Mouse (Mus musculus) embryo, embryonic 11.5 days (tissue): ENCODE results near the gene Nploc4.

Experiments
- DNase-seq: peaks from one replicate; pipeline ENCODE4 v3.0.0-alpha.2; 2012; ENCODE audit warnings: low read depth, low spot score

The Nploc4 gene

DNA sequence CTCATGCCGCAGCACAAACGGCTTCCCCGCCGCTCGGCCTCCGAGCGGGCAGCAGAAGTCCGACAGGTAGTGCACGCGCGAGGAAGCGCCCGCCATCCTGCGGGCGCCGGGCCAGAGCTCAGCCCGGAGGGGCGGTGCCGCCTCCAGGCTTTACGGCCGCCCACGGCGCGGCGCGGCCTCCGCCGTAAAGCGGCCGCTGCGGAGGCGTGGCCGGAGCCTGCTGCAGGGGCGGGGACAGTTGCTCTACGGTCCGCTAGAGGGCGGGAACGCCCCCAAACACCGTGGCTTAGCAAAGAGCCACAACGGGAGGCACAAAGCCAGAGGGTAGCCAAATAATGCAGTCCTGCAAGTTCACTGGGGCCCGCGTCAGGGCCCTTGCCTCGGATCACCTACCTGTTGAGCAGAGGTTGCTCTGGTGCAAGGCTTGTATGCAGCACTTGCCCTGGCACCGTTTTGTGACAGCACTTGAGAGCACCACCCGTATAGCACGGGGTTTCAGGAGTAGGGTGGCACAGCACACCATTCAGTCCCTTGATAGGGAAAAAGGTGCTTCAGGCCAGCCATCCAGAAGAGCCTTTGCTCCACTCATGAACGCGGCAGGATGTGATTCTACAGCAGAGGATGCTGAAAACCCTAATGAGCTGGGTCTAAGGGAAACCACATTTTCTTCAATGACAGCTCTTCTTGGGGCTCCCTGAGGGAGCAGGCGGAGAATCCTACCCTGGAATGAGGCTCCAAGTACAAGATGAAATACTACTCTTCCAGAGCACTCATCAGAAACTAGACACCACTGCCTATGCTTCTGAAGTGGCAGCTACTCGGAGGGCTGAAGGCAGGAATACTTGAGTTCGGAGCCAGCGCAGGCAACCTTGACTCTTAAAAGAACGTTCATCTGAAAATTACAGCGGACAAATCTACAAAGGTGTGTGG lies 58.6 kb downstream of the Nploc4 start, which contains the start of gene Faap100:
Faap100 (minus strand) TSS at position 154 of the 930 bp plus-strand sequence.
- DNase-seq: peak; percentile 88

DNA sequence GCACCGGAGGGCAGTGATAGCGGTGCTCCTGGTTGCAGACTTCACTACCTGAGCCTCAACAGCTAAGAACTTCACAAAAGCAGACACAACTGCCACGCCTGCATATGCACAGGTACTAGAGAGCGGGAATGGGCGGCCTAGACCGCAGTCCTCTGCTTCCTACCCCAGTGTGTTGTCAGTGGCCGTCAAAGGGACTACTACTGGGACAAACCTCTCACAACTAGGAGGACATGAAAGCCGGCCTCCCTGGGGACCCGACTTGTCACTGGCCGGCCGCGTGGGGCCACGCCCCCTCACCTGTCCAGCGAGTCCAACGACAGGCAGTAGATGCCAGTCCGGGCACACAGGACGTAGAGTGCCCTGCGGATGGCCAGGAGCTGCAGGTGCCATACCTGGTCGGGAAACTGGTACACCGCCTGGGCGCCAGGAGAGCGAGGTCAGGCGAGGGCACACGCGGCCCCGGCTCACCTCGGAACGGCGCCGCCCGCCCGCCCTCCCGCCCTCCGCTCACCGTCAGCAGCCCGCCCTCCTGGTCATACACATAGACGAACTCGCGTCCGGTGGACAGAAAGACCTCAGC lies 59.4 kb downstream of the Nploc4 start:
- no peak for DNase-seq

DNA sequence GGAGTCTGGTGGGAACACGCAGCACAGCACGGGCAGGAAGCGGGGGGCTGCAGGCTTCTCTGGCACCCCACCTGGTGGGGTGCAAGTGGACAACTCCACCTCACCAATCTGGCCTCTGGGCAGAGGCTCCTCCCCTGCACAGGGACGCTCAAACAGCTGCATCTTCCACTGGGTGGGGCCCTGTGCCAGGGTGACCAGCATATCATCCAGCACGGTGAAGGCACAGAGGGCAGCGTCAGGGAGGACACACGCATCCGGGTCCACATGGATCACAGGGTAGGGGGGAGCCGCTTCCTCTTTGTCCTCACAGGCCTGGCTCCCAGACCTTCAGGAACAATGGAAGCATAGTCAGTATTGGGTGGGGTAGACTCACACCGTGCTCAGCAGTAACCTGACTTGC lies 60.2 kb downstream of the Nploc4 start:
- DNase-seq: no peak

DNA sequence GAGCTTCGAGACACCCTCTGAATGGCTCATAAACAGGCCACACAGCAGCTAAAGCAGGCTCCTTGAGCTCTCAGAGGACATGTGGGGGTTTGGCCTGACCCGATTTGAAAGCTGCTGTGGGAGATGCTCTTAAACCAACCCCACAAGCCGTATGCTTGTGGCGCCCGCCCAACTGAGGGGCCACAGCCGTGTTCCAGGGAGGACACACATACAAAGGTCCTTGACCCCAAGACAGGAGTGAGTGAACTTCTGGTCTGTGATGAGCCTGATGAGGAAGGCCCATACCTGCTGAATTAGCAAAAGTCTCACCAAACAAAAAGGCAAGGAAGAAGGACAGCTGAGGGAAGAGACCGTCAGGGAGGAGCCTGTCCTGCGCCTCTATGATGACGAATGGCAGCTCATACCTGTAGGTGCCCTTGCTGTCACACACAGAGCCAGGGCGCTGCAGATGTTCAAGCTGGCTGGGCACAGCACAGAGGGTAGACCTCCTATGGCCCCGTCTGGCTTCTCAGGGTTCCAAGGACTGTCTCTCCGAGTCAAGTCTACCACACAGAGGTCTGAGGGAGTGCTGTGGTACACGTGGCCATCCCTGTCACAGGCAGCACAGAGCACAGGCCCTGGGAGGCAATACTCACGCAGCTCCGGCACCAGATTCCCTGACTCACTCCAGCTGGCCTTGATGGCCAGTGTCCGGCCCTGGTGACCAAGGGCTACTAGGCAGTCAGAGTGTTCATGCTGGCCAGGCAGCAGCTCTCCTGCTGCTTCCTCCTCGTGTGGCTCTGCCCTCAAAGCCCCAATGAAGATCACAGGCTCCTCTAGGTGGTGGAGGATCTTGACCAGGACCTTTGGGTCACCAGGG lies 61.0 kb downstream of the Nploc4 start:
- no peak for DNase-seq

DNA sequence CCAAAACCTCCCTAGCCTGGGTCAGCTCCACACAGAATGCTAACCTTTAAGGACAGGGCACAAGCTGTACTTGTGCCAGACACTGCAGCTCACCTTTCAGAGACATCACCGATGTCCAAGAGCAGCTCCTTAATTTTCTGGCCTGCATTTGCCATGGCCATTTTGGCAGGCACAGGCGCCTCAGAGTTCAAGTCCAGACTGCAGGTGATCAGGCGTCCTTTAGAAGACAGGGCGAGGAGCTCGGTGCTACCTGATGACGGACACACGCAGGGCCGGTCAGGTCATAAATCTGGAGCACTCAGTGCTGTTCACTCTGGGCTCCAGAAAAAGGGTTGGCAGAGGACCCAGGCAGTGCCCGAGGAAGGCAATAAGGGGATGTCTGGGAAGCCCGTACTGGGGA lies 62.2 kb downstream of the Nploc4 start:
- no peak for DNase-seq

DNA sequence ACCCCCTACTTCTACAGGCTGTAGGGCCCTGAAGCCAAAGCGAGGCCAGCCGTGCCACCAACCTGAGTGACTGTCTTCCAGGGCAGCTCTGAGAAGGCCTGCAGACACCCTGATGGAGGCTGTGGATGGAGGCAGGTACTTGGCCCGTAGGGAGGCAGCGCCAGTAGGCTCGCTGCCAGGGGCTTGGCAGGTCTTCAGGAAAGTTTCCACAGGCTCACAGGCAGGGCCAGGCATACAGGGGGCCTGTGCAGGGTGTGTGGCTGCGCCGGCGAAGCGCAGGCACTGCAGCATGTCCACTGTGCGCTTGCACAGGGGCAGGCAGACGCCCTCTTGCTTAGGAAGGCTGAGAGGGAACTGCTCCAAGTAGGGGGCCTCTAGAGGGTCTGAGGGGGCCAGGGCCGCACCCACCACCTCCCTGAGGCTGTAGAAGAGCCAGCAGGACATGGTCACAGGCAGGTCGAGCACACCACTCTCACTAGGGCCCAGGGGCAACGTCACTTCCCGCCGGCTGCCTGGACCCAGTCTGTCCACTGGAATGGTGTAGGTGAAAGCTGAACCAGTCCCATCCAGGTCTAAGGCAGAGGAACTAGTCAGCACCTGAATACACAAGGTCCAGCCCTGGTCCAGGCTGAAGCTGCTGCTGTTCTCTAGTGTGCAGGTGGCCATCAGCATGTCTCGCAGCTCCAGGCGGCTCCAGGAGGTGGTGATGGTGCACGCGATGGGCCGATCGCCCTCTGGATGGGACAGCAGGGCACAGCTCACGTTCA lies 63.5 kb downstream of the Nploc4 start:
- DNase-seq: no peak

DNA sequence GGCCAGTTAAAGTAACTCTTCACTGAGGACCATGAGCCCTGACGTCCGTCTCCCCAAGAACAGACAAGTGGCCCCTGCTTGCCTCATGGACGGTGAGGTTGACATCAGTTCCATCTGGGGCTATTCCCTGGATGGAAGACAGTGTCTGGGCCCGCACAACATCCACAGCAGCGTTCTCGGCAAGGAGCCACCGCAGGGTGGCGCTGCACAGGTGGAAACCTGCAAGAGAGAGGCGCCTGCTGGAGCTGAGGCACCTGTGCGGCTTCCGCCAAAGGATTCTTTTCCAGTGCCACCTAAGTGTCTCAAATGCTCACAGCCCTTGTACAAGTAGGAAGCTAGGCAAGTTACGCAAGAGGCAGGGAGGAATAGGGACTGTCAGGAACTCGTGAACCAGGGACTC lies 64.5 kb downstream of the Nploc4 start:
- DNase-seq: no peak

DNA sequence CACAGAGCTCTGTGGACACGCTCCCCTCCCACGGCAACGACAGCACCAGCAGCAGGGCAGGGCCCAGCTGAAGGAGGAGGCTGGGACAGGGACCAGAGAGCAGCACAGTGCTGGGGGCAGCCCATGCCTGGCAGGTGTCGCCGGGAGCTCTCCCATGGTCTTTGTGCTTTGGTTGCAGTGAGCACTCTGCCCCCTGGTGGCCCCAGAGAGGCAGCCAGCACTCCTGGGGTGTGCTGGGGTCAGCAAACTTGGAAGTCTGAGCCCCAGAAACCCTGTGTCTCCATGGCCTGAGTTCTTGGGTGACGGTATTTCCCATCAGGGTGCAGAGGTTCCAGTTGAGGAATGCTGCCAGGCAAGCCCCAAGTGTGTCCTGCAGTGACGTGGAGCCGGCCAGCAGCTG lies 67.9 kb downstream of the Nploc4 start:
- DNase-seq: no peak

DNA sequence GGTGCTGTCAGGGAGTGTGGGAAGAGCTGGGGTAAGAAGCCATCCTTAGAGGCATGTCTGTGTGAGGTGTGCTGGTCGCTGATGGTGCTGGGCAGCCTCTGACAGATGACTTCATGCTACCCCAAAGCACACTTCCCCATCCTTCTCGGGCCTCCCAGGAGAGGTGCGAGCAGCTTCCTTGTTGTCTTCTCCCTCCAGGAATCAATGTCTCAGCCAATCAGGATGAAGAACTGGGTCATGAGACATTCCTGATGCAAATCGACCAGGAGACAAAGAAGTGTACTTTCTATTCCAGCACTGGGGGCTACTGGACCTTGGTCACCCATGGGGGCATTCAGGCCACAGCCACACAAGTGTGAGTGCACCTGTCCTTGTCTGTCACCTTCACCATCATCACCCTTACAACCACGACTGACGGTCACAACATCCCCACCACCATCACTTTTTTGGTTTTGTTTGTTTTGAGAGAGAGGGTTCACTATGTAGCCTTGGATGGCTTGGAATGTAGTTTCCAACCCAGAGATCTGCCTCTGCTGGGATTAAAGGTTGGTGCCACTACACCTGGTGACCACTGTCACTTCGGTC lies 71.0 kb downstream of the Nploc4 start:
- DNase-seq: no peak

DNA sequence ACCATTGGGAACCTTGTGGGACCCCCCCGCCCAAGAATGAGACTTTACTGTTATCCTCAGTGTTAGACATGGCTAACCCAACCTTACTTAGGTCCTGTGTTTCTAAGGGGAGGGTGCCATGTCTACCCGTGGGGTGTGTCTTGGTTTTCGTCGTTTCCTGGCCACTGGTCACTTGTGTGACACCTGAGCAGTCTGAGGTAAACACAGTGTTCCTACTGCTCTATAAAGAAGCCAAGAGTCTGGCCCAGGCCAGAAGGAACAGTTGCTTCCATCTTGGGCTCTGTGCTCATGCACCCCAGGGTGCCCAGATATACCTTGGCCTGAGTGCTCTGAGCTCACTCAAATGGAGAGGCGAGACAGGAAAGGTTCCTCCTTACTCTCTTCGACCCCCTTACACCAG lies 74.6 kb downstream of the Nploc4 start:
- DNase-seq: no peak

DNA sequence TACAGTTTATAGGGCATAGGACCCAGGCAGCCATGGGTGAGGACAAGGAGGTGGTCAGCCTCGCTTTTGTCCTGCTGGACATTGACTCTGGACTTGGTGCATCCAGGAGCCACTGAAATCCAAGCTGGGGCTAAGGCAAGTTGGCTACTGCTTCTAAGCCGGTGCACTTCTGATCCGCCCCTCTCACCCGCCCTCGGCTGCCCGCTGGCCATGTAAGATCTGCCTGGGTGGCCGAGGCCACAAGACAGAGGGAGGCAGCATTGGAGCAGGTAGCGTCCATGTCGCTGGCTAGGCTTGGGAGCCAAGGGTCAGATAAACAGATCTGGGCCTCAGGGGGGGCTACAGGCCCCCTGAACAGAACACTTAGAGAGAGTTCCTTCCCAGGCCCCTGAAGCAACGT lies 76.2 kb downstream of the Nploc4 start, which contains the start of gene Fscn2:
Fscn2 (plus strand) TSS at position 240 of the 400 bp plus-strand sequence.
- no peak for DNase-seq

DNA sequence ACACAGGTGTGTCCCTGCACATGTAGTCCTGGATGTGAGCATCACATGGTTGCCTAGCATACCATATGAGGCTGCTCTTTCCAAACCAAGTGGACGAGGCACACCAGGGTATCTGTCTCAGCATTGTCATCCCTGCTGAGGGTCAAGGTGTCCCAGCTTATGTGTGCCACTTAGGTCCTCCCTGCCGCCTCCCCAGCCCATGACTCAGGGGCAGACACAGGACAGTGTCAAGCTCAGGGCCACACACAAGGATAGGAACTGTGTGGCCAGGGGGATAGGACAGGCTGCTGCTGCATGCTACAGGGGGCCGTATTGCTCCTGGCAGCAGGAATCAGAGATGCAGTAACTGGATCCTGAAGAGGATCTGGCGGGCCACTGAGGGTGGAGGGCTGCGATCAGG lies 76.8 kb downstream of the Nploc4 start:
- no peak for DNase-seq

DNA sequence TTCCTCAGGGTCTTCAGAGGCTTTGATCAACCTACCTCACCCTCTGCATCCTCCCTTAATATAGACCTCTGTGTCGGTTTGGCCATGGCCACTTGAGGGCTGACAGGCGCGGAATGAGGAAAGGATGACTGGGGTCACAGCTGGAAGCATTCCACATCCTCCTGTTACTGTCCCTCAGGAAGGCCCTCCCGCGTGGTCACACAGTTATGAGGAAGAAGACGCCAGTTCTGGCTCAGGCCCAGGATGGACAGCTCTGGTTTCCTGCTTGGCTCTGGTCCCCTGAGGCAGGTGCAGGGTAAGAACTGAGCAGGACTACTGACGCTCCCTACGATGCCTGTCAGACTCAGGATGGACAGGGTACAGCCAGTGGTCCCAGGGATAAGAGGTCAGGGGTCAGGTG lies 77.4 kb downstream of the Nploc4 start:
- no peak for DNase-seq

DNA sequence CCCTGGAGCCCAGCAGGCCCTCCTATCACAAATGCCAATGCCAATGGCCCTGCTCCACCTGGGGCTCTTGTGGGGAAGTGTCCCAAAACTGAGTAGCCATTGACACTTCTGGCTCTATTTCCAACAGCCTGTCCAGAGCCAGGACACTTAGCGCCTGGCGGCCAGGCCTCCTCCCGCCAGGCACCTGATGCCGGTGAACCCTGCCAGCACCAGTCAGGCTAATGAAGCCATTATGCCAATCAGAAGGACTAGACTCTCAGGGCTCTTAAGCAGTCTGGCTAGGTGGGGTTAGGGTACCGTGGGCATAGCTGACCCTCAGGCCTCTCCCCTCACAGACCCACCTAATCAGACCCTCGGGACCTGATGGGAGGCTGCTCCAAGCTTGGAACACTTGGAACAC lies 78.1 kb downstream of the Nploc4 start:
- no peak for DNase-seq

DNA sequence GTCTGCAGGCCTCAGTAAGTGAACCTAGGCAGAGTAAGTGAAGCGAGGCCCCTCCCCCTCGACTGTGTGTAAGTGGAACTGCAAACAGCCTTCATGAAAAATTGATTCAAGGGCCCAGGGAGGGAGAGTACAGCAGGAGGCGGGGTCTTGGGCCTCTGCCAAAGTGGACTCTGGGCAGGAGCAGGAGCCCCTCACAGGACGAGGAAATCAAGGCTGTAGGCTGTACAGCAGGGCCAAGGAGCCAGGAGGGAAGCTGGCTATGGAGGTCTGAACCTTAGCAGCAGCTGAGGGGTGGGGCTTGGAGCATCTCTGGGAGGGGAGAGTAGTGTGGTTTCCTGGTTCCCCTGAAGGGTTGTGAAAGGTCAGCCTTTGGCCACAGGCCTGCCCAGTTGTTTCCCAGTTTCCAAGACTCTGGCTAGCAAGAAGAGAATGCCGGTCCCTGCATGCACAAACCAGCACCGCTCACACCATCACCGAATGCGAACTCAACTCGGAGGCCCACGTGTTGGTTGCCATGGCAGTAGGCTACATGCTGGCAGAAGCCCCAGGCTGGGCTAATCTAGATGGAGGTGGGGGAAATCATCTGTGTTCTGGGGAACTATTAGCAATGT lies 79.6 kb downstream of the Nploc4 start:
- DNase-seq: no peak

DNA sequence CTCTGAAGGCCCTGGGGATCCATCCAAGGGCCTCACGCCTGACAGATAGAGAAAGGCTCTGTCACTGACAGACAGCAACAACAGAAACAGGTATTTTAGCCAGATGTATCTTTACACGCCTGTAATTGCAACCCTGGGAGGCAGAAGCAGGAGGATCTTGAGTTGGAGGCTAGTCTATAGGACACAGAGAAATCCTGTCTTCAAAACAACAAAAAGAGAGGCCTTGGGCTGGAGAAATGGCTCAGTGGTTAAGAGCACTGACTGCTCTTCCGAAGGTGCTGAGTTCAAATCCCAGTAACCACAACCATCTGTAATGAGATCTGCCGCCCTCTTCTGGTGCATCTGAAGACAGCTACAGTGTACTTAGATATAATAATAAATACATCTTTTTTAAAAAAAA lies 80.6 kb downstream of the Nploc4 start:
- no peak for DNase-seq

DNA sequence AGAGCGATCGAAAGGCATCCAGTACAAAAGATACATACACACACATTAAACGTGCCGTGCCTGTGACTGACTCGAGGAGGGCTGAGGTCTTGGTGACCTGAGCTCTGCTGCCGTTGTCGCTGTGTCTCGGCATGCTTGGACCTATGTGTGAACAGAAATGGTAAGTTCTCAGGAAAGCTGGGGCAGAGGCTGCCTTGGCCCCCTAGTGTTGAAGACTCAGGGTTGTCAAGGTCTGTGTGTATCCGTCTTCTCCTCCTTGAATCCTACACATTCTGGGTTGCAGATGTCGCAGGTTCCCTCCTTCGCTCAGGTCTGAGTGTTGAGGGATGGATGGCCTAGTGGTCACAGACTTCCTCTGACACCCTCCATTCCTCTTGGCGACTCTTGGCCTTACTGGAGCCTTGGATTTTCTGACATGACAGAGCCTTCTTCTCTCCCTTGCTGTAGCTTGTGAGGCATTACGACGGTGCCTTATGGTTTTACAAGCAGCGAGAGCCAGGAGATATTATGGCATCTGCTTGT lies 81.1 kb downstream of the Nploc4 start:
- DNase-seq: no peak

DNA sequence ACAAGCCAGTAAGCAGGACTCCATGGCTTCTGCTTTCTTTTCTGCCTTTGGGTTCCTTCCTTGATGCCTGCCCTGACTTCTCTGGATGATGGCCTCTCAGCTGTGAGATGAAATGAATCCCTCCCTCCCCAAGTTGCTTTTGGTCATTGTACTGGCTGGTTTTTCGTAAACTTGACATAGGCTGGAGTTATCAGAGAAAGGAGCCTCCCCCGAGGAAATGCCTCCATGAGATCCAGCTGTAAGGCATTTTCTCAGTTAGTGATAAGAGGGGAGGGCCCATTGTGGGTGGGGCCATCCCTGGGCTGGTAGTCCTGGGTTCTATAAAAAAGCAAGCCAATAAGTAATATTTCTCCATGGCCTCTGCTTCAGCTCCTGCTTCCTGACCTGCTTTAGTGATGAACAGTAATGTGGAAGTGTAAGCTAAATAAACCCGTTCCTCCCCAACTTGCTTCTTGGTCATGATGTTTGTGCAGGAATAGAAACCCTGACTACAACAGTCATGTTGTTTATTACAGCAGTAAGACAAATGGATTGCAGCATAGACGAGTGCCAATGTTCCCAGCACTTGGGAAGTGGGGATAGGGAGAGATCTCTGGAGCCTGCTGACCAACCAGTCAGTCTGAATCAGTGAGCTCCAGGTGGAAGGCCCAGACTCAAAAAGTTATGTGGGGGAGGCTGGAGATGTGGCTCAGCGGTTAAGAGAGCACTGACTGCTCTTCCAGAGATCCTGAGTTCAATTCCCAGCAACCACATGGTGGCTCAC lies 82.0 kb downstream of the Nploc4 start:
- DNase-seq: no peak
